Comparison of ENCODE assay signal across 9 mouse cellular contexts in genomic region chr14:73445508-73446256, GRCm38 (mm10).
A peak's percentile ranks its signal among the peaks of the same experiment; 100 is the strongest.
DNase-seq lines count a peak whose midpoint lies in the region; ATAC-seq and TF ChIP-seq lines count a peak whose summit lies in the region.
"Had no signal": no experiment of that assay in that cellular context is flagged by ENCODE, and none has a peak within 500 bp of the region (broad histone marks: within the 10 kb centered on the region; RNA-seq: fewer than 3 reads in every experiment).

No protein-coding gene starts in this region.

- DNase-seq in limb, embryonic 11.5 days (ENCODE audit: low spot score), result no peak
- DNase-seq in limb, embryonic 10.5 days (ENCODE audit: low spot score), result no peak
- DNase-seq in stomach, postnatal 0 days (ENCODE audit: low spot score), result peak; percentile 49
- no peak for DNase-seq in c-Kit-positive CD71-positive TER-119-positive erythroid progenitor cells, embryonic 14.5 days (ENCODE audit: low spot score)
- no peak for DNase-seq in thymus, postnatal 10 days (ENCODE audit: low spot score in 2 of 2)
- no peak for DNase-seq in forebrain, embryonic 14.5 days (ENCODE audit: low spot score)
- DNase-seq: thymus, postnatal 25 days had no signal

- H3K27me3 ChIP-seq in limb, embryonic 11.5 days (ENCODE audit: control insufficient read depth, insufficient read depth, low read length), result no peaks in the 10 kb centered on the region
- no peaks in the 10 kb centered on the region for H3K27me3 ChIP-seq in limb, embryonic 10.5 days (ENCODE audit: low read depth, poor library complexity, severe bottlenecking)
- no peaks in the 10 kb centered on the region for H3K27me3 ChIP-seq in intestine, embryonic 16.5 days (replicated peaks; ENCODE audit: control insufficient read depth, insufficient read depth, low read length)
- no peaks in the 10 kb centered on the region for H3K27me3 ChIP-seq in liver, embryonic 12.5 days (replicated peaks)
- H3K27me3 ChIP-seq in stomach, postnatal 0 days (ENCODE audit: control insufficient read depth, insufficient read depth, low read length), result no peaks in the 10 kb centered on the region
- no peaks in the 10 kb centered on the region for H3K27me3 ChIP-seq in forebrain, embryonic 14.5 days (replicated peaks; ENCODE audit: control insufficient read depth, insufficient read depth, low read length)

- TF ChIP-seq EP300 in stomach, postnatal 0 days (optimal IDR thresholded peaks at IDR 0.05), result no peak

- no peak overlapping the region for H3K9ac ChIP-seq in limb, embryonic 11.5 days (ENCODE audit: low read length)
- H3K9ac ChIP-seq in intestine, embryonic 16.5 days (ENCODE audit: low read depth, low read length), result no peak overlapping the region
- no peak overlapping the region for H3K9ac ChIP-seq in liver, embryonic 12.5 days
- peak overlapping the region; percentile 8; the same call in 1 of the 2 replicates for H3K9ac ChIP-seq in stomach, postnatal 0 days (ENCODE audit: low read length)
- no peak overlapping the region for H3K9ac ChIP-seq in forebrain, embryonic 14.5 days (ENCODE audit: low read length)

- no peaks in the 10 kb centered on the region for H3K4me1 ChIP-seq in limb, embryonic 11.5 days (ENCODE audit: control insufficient read depth, insufficient read depth, low read length)
- H3K4me1 ChIP-seq in limb, embryonic 10.5 days, result peaks cover 14% of the 10 kb centered on the region; the same call in 1 of the 2 replicates
- H3K4me1 ChIP-seq in intestine, embryonic 16.5 days (ENCODE audit: control insufficient read depth, insufficient read depth, low read length), result peaks cover 10% of the 10 kb centered on the region
- peaks cover 18% of the 10 kb centered on the region for H3K4me1 ChIP-seq in liver, embryonic 12.5 days
- no peaks in the 10 kb centered on the region for H3K4me1 ChIP-seq in stomach, postnatal 0 days (replicated peaks; ENCODE audit: control insufficient read depth, insufficient read depth)
- H3K4me1 ChIP-seq in forebrain, embryonic 14.5 days (ENCODE audit: control insufficient read depth, insufficient read depth, low read length), result no peaks in the 10 kb centered on the region

- 68% methylated on average over 6 of the region's 6 CpGs for WGBS in limb, embryonic 11.5 days
- whole genome bisulfite sequencing in limb, embryonic 10.5 days, result 77% methylated on average over 6 of the region's 6 CpGs
- 50% methylated on average over 6 of the region's 6 CpGs for WGBS in intestine, embryonic 16.5 days
- 63% methylated on average over 6 of the region's 6 CpGs for WGBS in liver, embryonic 12.5 days (ENCODE audit: insufficient replicate concordance)
- WGBS in stomach, postnatal 0 days, result 44% methylated on average over 6 of the region's 6 CpGs
- 80% methylated on average over 6 of the region's 6 CpGs for WGBS in forebrain, embryonic 14.5 days

- no peak overlapping the region for H3K4me2 ChIP-seq in limb, embryonic 11.5 days (ENCODE audit: low read depth, severe bottlenecking)
- H3K4me2 ChIP-seq in intestine, embryonic 16.5 days (ENCODE audit: low read depth, low read length), result peak overlapping the region; percentile 14; the same call in 1 of the 2 replicates
- H3K4me2 ChIP-seq in liver, embryonic 12.5 days, result no peak overlapping the region
- H3K4me2 ChIP-seq in stomach, postnatal 0 days (replicated peaks; ENCODE audit: low read depth), result no peak overlapping the region
- H3K4me2 ChIP-seq in forebrain, embryonic 14.5 days (ENCODE audit: low read length), result no peak overlapping the region

- no peak for ATAC-seq in limb, embryonic 11.5 days (ENCODE audit: insufficient number of reproducible peaks, low FRiP score, low TSS enrichment, low read depth)
- ATAC-seq in intestine, embryonic 16.5 days, result peak; percentile 94
- peak; percentile 40 for ATAC-seq in liver, embryonic 12.5 days
- ATAC-seq in stomach, postnatal 0 days (ENCODE audit: low FRiP score, low TSS enrichment), result peak; percentile 81
- no peak for ATAC-seq in forebrain, embryonic 14.5 days

- H3K9me3 ChIP-seq in limb, embryonic 11.5 days (ENCODE audit: control insufficient read depth, low read length), result no peaks in the 10 kb centered on the region
- no peaks in the 10 kb centered on the region for H3K9me3 ChIP-seq in limb, embryonic 10.5 days (replicated peaks)
- no peaks in the 10 kb centered on the region for H3K9me3 ChIP-seq in intestine, embryonic 16.5 days (ENCODE audit: control insufficient read depth, low read length)
- no peaks in the 10 kb centered on the region for H3K9me3 ChIP-seq in liver, embryonic 12.5 days (replicated peaks)
- no peaks in the 10 kb centered on the region for H3K9me3 ChIP-seq in stomach, postnatal 0 days (ENCODE audit: control insufficient read depth, low read length)
- no peaks in the 10 kb centered on the region for H3K9me3 ChIP-seq in forebrain, embryonic 14.5 days (replicated peaks; ENCODE audit: control insufficient read depth, low read length)

- TF ChIP-seq CTCF in stomach, postnatal 0 days (IDR thresholded peaks at IDR 0.05; ENCODE audit: low read depth), result no peak

- no peak overlapping the region for H3K4me3 ChIP-seq in limb, embryonic 11.5 days (ENCODE audit: low read depth, low read length)
- H3K4me3 ChIP-seq in limb, embryonic 10.5 days, result no peak overlapping the region
- H3K4me3 ChIP-seq in intestine, embryonic 16.5 days (ENCODE audit: low read length), result no peak overlapping the region
- H3K4me3 ChIP-seq in liver, embryonic 12.5 days, result no peak overlapping the region
- H3K4me3 ChIP-seq in stomach, postnatal 0 days (ENCODE audit: low read depth, low read length), result no peak overlapping the region
- no peak overlapping the region for H3K4me3 ChIP-seq in forebrain, embryonic 14.5 days (ENCODE audit: low read depth, low read length)

- H3K27ac ChIP-seq in limb, embryonic 11.5 days (replicated peaks; ENCODE audit: low read depth, low read length), result 0 out of 2 replicates have a peak overlapping the region, but pooled peaks have one; percentile 18
- H3K27ac ChIP-seq in limb, embryonic 10.5 days, result no peak overlapping the region
- H3K27ac ChIP-seq in intestine, embryonic 16.5 days (ENCODE audit: low read length), result peak overlapping the region; percentile 79
- H3K27ac ChIP-seq in liver, embryonic 12.5 days, result peak overlapping the region; percentile 46; the same call in 1 of the 2 replicates
- H3K27ac ChIP-seq in stomach, postnatal 0 days (replicated peaks), result peak overlapping the region; percentile 78
- H3K27ac ChIP-seq in forebrain, embryonic 14.5 days (ENCODE audit: low read depth, low read length), result no peak overlapping the region

- H3K36me3 ChIP-seq in limb, embryonic 11.5 days (ENCODE audit: control insufficient read depth, insufficient read depth, low read length), result no peaks in the 10 kb centered on the region
- H3K36me3 ChIP-seq in limb, embryonic 10.5 days, result no peaks in the 10 kb centered on the region
- H3K36me3 ChIP-seq in intestine, embryonic 16.5 days (ENCODE audit: control insufficient read depth, insufficient read depth, low read length), result no peaks in the 10 kb centered on the region
- H3K36me3 ChIP-seq in liver, embryonic 12.5 days, result no peaks in the 10 kb centered on the region
- no peaks in the 10 kb centered on the region for H3K36me3 ChIP-seq in stomach, postnatal 0 days (ENCODE audit: control insufficient read depth, insufficient read depth, low read length)
- no peaks in the 10 kb centered on the region for H3K36me3 ChIP-seq in forebrain, embryonic 14.5 days (ENCODE audit: control insufficient read depth, insufficient read depth, low read length)

Comparison
In these comparisons a context has a peak if more than half of its experiments do, and no peak if none do; other contexts are left out.
1. H3K27ac ChIP-seq: peak in limb, embryonic 11.5 days (single experiment), intestine, embryonic 16.5 days (single experiment), liver, embryonic 12.5 days (single experiment) and stomach, postnatal 0 days (single experiment); none in limb, embryonic 10.5 days (single experiment) and forebrain, embryonic 14.5 days (single experiment).
2. ATAC-seq: peak in intestine, embryonic 16.5 days (single experiment), liver, embryonic 12.5 days (single experiment) and stomach, postnatal 0 days (single experiment); none in limb, embryonic 11.5 days (single experiment) and forebrain, embryonic 14.5 days (single experiment).